Mouse (Mus musculus) embryonic facial prominence, embryonic 13.5 days (tissue): ENCODE measurements at regions not wholly inside any gene's neighbourhood (a gene's known extent, or its start where the extent isn't known, plus 50 kb on each side); places are given as distances from the start of the nearest gene placed in this dataset.

ENCODE experiments used
- ATAC-seq: fragments of 200-750 bp; cut with Nextera tagmentation; 2 replicates; pipeline ENCODE4 v1.8.0; 2017; ENCODE audit warnings: low read depth; ENCODE audit not compliant: insufficient number of reproducible peaks, insufficient read depth, low FRiP score, low TSS enrichment
- H3K27ac ChIP-seq: fragments of 300-500 bp; sonication (generic); 2 replicates; pipeline ENCODE4 v1.5.1; 2015; ENCODE audit warnings: moderate library complexity, mild to moderate bottlenecking, inconsistent platforms
- H3K27me3 ChIP-seq: fragments of 300-500 bp; sonication (generic); 2 replicates; pipeline ENCODE4 v1.6.1; 2015; ENCODE audit warnings: mild to moderate bottlenecking, inconsistent platforms
- H3K36me3 ChIP-seq: fragments of 300-500 bp; sonication (generic); 2 replicates; pipeline ENCODE4 v1.6.1; 2015; ENCODE audit warnings: mild to moderate bottlenecking, inconsistent platforms
- H3K4me1 ChIP-seq: fragments of 300-500 bp; sonication (generic); 2 replicates; pipeline ENCODE4 v1.6.1; 2015; ENCODE audit warnings: inconsistent platforms
- H3K4me2 ChIP-seq: fragments of 300-500 bp; sonication (generic); 2 replicates; pipeline ENCODE4 v1.6.1; 2015; ENCODE audit warnings: moderate library complexity, mild to moderate bottlenecking, inconsistent platforms
- H3K4me3 ChIP-seq: fragments of 300-500 bp; sonication (generic); 2 replicates; pipeline ENCODE4 v1.5.1; 2015; ENCODE audit warnings: mild to moderate bottlenecking, inconsistent platforms
- H3K9ac ChIP-seq: fragments of 300-500 bp; sonication (generic); 2 replicates; pipeline ENCODE4 v1.6.1; 2015; ENCODE audit warnings: mild to moderate bottlenecking, inconsistent platforms
- H3K9me3 ChIP-seq: fragments of 300-500 bp; sonication (generic); 2 replicates; pipeline ENCODE4 v1.6.1; 2016; ENCODE audit warnings: inconsistent platforms
- WGBS: fragments of 180-500 bp; shearing (Covaris S2); methylation state at CpG from one replicate; pipeline ENCODE4 v1.1.7; 2015; ENCODE audit warnings: mixed read lengths; 5-methylcytosine and 5-hydroxymethylcytosine counted together

DNA sequence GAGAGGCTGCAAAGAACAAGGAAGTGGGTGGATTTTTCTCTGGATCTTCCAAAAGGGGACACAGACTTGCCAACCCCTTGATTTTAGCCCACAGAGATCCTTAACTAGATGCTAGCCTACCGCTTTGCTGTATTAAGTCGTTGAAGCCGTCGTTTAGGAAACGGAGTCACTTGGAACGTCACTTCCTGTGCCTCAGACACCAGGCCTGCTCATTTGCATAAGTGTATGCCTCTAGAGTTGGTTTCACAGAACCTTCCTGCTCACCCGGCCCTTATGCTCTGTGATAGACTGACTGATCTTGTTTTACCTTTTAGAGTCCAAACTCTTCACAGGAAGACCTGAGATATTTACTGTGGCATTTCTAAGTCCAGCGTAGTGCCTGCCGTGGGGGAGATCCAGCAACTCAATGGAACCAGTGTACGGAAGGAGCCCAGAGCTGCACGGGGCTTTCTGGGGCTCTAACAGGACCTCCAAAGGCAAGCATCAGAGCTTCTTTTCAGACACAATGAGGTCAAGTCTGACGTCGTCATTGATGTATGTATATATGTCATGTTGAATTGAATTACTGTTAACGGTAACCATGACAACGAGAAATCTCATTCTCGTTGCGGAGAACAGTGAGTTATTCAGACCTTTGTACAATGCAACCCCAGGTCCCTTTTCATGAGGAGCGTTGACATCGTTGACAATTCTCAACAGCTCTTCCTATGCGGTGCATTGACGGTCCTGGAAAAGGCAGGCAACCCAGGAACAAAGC lies 72.2 kb upstream of the Ubl3 start:
- Histone ChIP-seq H3K9me3 (no peaks in the 10 kb centered on the region), H3K4me3 (no peak overlapping the region), H3K9ac (no peak overlapping the region), H3K4me2 (no peak overlapping the region), H3K4me1 (0 out of 2 replicates have a peak, but pooled peaks cover 5% of the 10 kb centered on the region), H3K36me3 (no peaks in the 10 kb centered on the region), H3K27me3 (peaks cover 4% of the 10 kb centered on the region; the same call in 1 of the 2 replicates), H3K27ac (no peak overlapping the region)
- WGBS = 81% methylated on average over 21 of the region's 21 CpGs
- no peak for ATAC-seq

DNA sequence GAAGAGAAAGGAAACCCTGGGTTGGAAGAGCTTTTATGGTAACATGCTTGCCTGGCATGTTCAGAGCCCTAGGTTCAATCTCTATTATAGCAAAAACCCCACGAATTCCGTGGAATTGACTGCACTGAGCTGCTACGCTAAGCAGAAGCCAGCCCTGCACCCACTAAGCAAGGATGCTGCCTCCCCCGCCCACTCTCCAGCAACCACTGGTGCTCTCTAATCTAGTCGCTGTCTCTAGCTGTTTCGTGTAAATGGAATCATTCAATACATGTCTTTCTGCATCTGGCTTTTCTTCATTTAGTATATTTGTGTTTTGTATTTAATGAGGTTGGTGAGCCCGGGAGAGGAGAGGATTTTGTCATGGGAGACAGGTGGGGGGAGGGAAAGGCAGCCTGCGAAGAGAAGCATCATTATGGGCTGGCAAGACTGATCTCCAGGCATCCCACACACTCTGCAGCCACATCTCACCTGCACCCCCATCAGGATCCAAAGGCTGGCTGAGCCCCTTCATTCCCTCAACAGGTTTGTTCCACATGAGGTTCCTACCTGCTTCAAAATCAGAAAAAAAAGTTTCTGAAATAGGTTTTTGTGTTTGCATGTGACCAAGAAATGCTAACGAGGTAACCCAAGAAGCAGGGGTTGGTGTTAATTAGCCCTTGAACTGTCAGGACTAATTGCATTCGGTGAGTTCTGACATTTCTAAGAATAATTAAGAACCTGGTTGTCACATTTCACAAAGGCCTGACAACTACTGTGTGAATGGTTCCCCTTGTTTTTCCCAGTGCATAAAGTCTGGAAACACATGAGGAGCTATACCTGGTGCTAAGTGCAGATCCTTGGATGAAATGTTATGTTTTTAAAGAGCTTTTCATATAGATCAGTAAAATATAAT lies 68.6 kb upstream of the Ubl3 start:
- Histone ChIP-seq H3K9me3 (no peaks in the 10 kb centered on the region), H3K9ac (no peak overlapping the region), H3K27me3 (peaks cover 4% of the 10 kb centered on the region; the same call in 1 of the 2 replicates), H3K36me3 (no peaks in the 10 kb centered on the region), H3K4me2 (no peak overlapping the region), H3K4me3 (no peak overlapping the region), H3K27ac (no peak overlapping the region), H3K4me1 (peaks cover 8% of the 10 kb centered on the region)
- WGBS = 45% methylated on average over 10 of the region's 10 CpGs
- no peak for ATAC-seq

DNA sequence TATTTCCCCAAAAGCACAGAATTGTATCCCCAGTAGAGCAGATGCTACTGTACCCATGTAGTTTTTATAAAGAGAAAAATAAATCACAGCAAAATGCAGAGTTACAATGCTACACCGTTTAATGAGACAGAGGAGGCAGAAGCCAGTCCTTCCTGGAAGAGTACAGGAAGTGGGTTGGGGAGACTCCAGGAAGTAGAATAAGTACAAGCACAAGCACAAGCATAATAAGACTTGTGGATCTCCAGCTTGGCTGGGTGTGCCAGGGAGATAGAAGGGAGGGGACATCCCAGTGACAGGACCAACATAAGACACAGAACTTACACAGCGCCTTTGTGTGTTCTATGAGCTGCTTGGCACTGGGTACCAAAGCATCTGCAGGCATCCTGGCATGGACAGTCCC lies 67.3 kb upstream of the Ubl3 start:
- no peaks in the 10 kb centered on the region for H3K9me3 ChIP-seq
- no peak overlapping the region for H3K9ac ChIP-seq
- peaks cover 4% of the 10 kb centered on the region; the same call in 1 of the 2 replicates for H3K27me3 ChIP-seq
- H3K4me1 ChIP-seq = peaks cover 9% of the 10 kb centered on the region
- 90% methylated on average over 2 of the region's 2 CpGs for WGBS
- no peak overlapping the region for H3K4me2 ChIP-seq
- H3K36me3 ChIP-seq = no peaks in the 10 kb centered on the region
- no peak overlapping the region for H3K4me3 ChIP-seq
- ATAC-seq = no peak
- no peak overlapping the region for H3K27ac ChIP-seq

DNA sequence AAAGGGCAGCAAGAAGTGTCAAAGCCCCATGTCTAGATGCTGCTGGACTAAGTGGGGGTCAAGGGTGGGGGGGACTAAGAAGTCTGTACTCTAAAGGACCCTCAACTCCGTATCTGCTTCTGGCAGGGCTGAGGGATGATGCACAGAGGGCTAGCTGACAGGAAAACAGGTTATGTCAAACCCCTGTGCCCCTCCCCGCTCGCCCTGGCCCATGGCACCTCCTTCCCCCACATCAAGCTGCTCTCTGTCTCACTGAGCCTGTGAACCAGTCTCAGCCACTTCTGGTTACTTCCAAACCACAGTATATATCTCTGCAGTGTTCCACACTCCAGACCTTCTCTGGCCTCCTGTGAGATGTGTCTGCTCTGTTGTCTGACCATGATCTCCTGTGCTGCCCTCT lies 63.8 kb upstream of the Ubl3 start:
- 87% methylated on average over 3 of the region's 3 CpGs for WGBS
- Histone ChIP-seq H3K27ac (no peak overlapping the region), H3K9me3 (no peaks in the 10 kb centered on the region), H3K9ac (no peak overlapping the region), H3K36me3 (no peaks in the 10 kb centered on the region), H3K27me3 (peaks cover 4% of the 10 kb centered on the region; the same call in 1 of the 2 replicates), H3K4me3 (no peak overlapping the region), H3K4me2 (no peak overlapping the region), H3K4me1 (peaks cover 19% of the 10 kb centered on the region)
- ATAC-seq = no peak

DNA sequence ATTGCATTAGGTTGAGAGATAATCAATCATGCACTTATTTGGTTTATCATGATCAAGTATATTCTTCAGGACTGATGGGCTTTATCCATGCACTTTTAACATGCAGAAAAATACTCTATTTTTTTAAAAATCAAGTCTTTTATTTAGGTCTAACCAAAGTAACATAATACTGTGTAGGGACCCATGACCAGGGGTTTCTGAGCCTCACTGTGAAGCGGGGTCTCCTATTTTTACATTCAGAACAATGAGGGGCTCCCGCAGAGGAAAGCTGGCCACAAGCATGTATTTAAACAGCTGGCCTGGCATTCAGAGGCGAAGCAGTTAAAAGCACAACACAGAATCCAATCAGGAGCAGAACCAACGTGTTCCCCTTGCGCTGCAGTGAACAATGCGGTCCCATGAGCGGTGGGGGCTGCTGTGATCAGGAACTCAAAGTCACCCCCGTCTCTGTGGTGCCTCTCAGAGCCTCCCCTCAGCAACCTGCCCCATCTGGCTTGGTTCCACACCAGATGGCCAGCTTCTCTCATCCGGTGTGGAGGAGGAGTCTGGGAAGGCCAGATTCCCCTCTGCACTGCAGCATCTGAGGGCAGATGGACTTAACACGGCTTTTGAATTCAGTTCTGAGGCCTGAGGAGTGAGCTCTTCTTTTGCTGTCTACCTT lies 63.2 kb upstream of the Ubl3 start:
- 44% methylated on average over 10 of the region's 10 CpGs for WGBS
- Histone ChIP-seq H3K4me3 (no peak overlapping the region), H3K4me2 (0 out of 2 replicates have a peak overlapping the region, but pooled peaks have one; percentile 26), H3K9ac (0 out of 2 replicates have a peak overlapping the region, but pooled peaks have one; percentile 7), H3K27me3 (peaks cover 4% of the 10 kb centered on the region; the same call in 1 of the 2 replicates), H3K27ac (no peak overlapping the region), H3K9me3 (no peaks in the 10 kb centered on the region), H3K4me1 (peaks cover 19% of the 10 kb centered on the region), H3K36me3 (no peaks in the 10 kb centered on the region)
- ATAC-seq = no peak

DNA sequence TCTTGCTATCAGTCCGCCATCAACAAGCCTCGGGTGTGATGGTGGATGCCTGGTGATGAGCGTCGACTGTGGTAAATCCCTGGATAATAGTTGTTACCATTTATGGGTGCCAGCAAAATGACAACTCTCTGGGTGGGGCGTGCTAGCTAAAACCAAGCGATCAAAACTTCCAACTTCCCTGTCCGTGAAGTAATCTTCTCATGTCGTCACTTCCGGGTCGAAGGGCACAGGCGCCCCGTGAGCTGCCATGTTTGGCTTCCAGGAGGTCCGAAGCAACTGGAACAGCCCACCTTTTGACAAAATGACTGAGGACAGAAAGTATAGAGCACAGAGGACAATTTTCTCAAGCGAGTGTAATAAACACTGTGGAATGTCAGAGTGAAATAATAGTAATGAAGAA lies 62.5 kb upstream of the Ubl3 start:
- H3K27me3 ChIP-seq = peaks cover 2% of the 10 kb centered on the region; the same call in 1 of the 2 replicates
- no peak overlapping the region for H3K9ac ChIP-seq
- 92% methylated on average over 14 of the region's 14 CpGs for WGBS
- ATAC-seq = no peak
- no peaks in the 10 kb centered on the region for H3K9me3 ChIP-seq
- H3K4me1 ChIP-seq = peaks cover 19% of the 10 kb centered on the region
- H3K4me2 ChIP-seq = no peak overlapping the region
- H3K4me3 ChIP-seq = no peak overlapping the region
- H3K36me3 ChIP-seq = no peaks in the 10 kb centered on the region
- H3K27ac ChIP-seq = no peak overlapping the region

DNA sequence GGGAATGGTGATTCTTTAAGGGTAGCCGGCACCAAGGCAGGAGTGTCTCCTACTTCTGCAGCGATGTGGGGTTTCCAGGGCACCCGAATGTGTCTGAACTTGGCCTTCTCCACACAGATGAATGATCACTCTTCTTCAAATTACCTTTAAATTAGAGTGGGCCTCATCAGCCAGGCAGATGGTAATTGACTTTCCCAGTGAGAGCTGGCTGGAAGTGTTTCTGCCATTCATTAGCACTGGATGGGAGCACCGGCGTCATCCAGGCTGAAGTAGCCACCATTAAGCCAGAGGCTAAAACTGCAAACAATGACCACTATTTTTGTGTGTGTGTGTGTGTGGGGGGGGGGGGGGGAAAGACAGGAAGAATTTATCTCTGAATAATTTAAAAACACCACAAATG lies 58.7 kb upstream of the Ubl3 start:
- no peak overlapping the region for H3K4me2 ChIP-seq
- ATAC-seq = no peak
- H3K9me3 ChIP-seq = no peaks in the 10 kb centered on the region
- no peaks in the 10 kb centered on the region for H3K27me3 ChIP-seq
- H3K36me3 ChIP-seq = no peaks in the 10 kb centered on the region
- H3K4me3 ChIP-seq = no peak overlapping the region
- WGBS = 58% methylated on average over 5 of the region's 5 CpGs
- no peak overlapping the region for H3K9ac ChIP-seq
- peaks cover 38% of the 10 kb centered on the region for H3K4me1 ChIP-seq
- no peak overlapping the region for H3K27ac ChIP-seq

DNA sequence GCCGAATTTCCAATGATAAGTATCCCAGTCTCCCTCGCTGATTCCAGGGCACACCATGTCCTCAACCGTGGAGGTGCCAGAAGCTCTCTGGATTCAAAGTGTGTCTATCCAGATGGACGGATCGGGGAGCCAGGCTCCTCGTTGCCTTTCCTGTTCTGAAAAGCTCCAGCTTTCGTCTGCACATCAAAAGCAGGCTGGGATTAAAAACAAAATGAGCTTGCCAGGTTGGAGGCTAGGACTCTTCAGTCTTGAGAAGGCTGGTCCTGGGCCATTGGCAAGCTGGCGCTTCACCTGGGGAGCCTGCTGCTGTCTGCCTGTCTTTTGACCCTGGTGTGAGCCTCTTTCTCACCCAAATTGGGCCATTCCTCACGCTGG lies 56.9 kb upstream of the Ubl3 start:
- H3K4me3 ChIP-seq = no peak overlapping the region
- no peak overlapping the region for H3K27ac ChIP-seq
- peaks cover 32% of the 10 kb centered on the region for H3K4me1 ChIP-seq
- no peak overlapping the region for H3K4me2 ChIP-seq
- 67% methylated on average over 9 of the region's 9 CpGs for WGBS
- H3K9ac ChIP-seq = no peak overlapping the region
- no peaks in the 10 kb centered on the region for H3K9me3 ChIP-seq
- H3K36me3 ChIP-seq = no peaks in the 10 kb centered on the region
- no peak for ATAC-seq
- no peaks in the 10 kb centered on the region for H3K27me3 ChIP-seq

DNA sequence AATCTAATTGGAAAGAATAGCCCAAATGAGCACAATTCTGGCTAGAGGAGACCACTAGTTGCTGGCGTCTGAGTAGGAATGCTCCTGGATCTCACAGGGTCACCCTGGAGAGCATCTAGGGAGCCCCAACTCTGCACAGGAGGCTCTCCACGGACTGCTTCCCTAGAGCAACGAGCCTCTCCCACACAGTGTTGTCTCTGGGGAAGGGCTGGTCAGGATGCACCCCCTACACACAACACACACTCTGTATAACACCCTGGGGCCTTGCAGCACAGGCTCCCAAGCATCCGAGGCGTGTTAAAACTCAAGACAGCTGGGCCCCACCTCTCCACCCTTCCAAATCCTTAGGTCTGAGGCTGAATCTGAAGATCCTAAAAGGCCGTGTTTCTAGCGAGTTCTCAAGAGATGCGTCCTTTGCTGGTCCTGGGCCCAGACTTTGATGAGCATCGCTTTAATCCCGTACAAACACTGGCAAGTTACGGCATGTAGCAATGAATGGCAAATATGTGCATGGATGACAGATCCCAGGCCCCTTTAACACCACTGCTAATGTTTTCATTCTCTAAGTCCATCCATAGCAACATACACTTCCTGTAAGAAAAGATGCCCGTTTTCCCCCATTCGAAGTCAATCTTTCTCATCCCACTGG lies 56.4 kb upstream of the Ubl3 start:
- no peak overlapping the region for H3K9ac ChIP-seq
- H3K27me3 ChIP-seq = no peaks in the 10 kb centered on the region
- H3K9me3 ChIP-seq = no peaks in the 10 kb centered on the region
- WGBS = 60% methylated on average over 13 of the region's 13 CpGs
- ATAC-seq = no peak
- H3K4me3 ChIP-seq = no peak overlapping the region
- no peak overlapping the region for H3K4me2 ChIP-seq
- H3K36me3 ChIP-seq = no peaks in the 10 kb centered on the region
- peaks cover 32% of the 10 kb centered on the region for H3K4me1 ChIP-seq
- H3K27ac ChIP-seq = peak overlapping the region; percentile 69; the same call in 1 of the 2 replicates

DNA sequence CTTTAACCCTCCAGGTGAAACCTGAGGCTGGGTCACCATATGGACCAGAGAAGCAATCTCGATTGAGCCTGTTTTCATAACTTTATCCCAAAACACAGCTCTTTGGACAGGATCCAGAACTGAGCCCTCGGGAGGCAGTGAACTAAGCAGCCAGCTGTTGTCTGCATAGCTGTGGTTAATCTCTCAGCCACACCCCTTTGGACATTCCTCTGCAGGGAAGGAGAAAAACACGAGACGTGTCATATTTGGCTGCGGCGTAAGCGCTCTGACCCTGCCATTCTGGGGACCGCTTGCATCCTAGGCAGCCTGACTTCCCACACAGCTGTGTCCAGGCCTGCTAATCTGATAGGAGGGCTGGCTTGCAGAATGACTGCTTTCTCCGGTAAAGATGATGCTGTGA lies 55.6 kb upstream of the Ubl3 start:
- peak; percentile 71; the same call in 1 of the 2 replicates for ATAC-seq
- no peaks in the 10 kb centered on the region for H3K36me3 ChIP-seq
- no peak overlapping the region for H3K9ac ChIP-seq
- H3K4me3 ChIP-seq = no peak overlapping the region
- peak overlapping the region; percentile 69; the same call in 1 of the 2 replicates for H3K27ac ChIP-seq
- peak overlapping the region; percentile 41 for H3K4me2 ChIP-seq
- H3K4me1 ChIP-seq = peaks cover 25% of the 10 kb centered on the region
- WGBS = 8% methylated on average over 9 of the region's 9 CpGs
- no peaks in the 10 kb centered on the region for H3K9me3 ChIP-seq
- H3K27me3 ChIP-seq = no peaks in the 10 kb centered on the region

DNA sequence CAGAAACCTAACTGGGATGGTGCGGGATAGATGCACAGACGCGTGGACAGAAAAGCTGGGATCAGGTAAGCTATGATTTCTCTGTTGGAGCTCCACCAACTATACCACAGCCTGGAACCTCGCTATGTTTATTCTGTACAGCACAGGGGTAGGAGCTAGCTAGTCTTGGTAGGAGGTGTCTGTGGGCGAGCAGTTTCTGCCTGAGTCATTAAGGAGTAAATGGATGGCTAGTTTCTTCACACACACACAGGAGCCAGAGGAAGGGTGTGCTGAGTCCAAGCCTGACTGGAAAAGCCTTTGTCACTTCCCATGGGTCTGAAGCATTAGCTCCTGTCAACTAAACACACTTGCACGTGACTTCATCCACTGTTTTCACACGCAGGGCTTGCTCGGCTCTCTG lies 53.1 kb upstream of the Ubl3 start:
- WGBS = 93% methylated on average over 8 of the region's 8 CpGs
- Histone ChIP-seq H3K9ac (no peak overlapping the region), H3K4me3 (no peak overlapping the region), H3K9me3 (0 out of 2 replicates have a peak, but pooled peaks cover 2% of the 10 kb centered on the region), H3K36me3 (no peaks in the 10 kb centered on the region), H3K4me2 (no peak overlapping the region), H3K27ac (no peak overlapping the region), H3K4me1 (peaks cover 20% of the 10 kb centered on the region), H3K27me3 (no peaks in the 10 kb centered on the region)
- no peak for ATAC-seq
